Mouse (Mus musculus) liver, embryonic 11.5 days (tissue): ENCODE measurements around the gene Ecsit. TPM values are rescaled to one million over a fixed set of nuclear protein-coding genes. Genes with fewer than 3 reads are reported as not detected.

ENCODE experiments used
- ATAC-seq: fragments of 200-750 bp; cut with Nextera tagmentation; replicated peaks from 2 replicates; pipeline ENCODE4 v1.8.0; 2017; ENCODE audit warnings: moderate number of reproducible peaks, mild to moderate bottlenecking, moderate TSS enrichment, moderate library complexity; ENCODE audit not compliant: low FRiP score
- DNase-seq: peaks from one replicate; pipeline ENCODE4 v3.0.0-alpha.2; 2017; ENCODE audit warnings: low spot score
- H3K27ac ChIP-seq: fragments of 300-500 bp; sonication (generic); 2 replicates; pipeline ENCODE4 v1.5.1; 2014; ENCODE audit warnings: mild to moderate bottlenecking, low read depth, low read length, control low read depth
- H3K27me3 ChIP-seq: fragments of 300-500 bp; sonication (generic); replicated peaks from 2 replicates; pipeline ENCODE4 v1.6.1; 2014; ENCODE audit warnings: low read length, mixed read lengths; ENCODE audit not compliant: control insufficient read depth, insufficient read depth
- H3K36me3 ChIP-seq: fragments of 300-500 bp; sonication (generic); 2 replicates; pipeline ENCODE4 v1.6.1; 2014; ENCODE audit warnings: mild to moderate bottlenecking, low read length, moderate library complexity, mixed read lengths; ENCODE audit not compliant: control insufficient read depth, insufficient read depth
- H3K4me1 ChIP-seq: fragments of 300-500 bp; sonication (generic); replicated peaks from 2 replicates; pipeline ENCODE4 v1.6.1; 2014; ENCODE audit warnings: low read length, mixed read lengths; ENCODE audit not compliant: control insufficient read depth, insufficient read depth
- H3K4me2 ChIP-seq: fragments of 300-500 bp; sonication (generic); 2 replicates; pipeline ENCODE4 v1.6.1; 2014; ENCODE audit warnings: mild to moderate bottlenecking, control low read depth, moderate library complexity
- H3K4me3 ChIP-seq: fragments of 300-500 bp; sonication (generic); 2 replicates; pipeline ENCODE4 v1.5.1; 2014; ENCODE audit warnings: low read depth, low read length, control low read depth
- H3K9ac ChIP-seq: fragments of 300-500 bp; sonication (generic); 2 replicates; pipeline ENCODE4 v1.6.1; 2014; ENCODE audit warnings: low read depth, low read length, control low read depth
- H3K9me3 ChIP-seq: fragments of 300-500 bp; sonication (generic); 2 replicates; pipeline ENCODE4 v1.6.1; 2016; ENCODE audit warnings: low read length, inconsistent platforms, mixed read lengths; ENCODE audit not compliant: control insufficient read depth
- WGBS: fragments of 180-500 bp; shearing (Covaris S2); extraction: QIAGEN DNeasy Blood & Tissue Kit; methylation state at CpG from one replicate; pipeline ENCODE4 v1.1.7; 2014; 5-methylcytosine and 5-hydroxymethylcytosine counted together
- polyA plus RNA-seq: library from polyadenylated mRNA; unstranded; fragments of >200 nt; fragmentation: Nextera tagmentation; extraction: Ambion mirVana; gene quantifications from 2 replicates; pipeline ENCODE4 v1.2.1, GENCODE M21; 2014

Ecsit gene
- polyA plus RNA-seq, result 55.1 and 59.2 TPM in 2 replicates

GRCm38 (mm10) chr9:22085022-22085834 lies at the start of gene Ecsit:
Ecsit (minus strand) TSS chr9:22085438.
- Histone ChIP-seq H3K27me3 (no peaks in the 10 kb centered on the region), H3K36me3 (no peaks in the 10 kb centered on the region; the same call in 1 of the 2 replicates), H3K9me3 (no peaks in the 10 kb centered on the region), H3K4me1 (peaks cover 3% of the 10 kb centered on the region; the same call in 1 of the 2 replicates), H3K27ac (peak within 1 kb of the TSS; percentile 47), H3K9ac (peak within 1 kb of the TSS; percentile 77), H3K4me2 (peak within 1 kb of the TSS; percentile 88), H3K4me3 (peak within 1 kb of the TSS; percentile 83)
- ATAC-seq, result peak; percentile 99
- under 1% methylated on average over 48 of the region's 48 CpGs for WGBS
- DNase-seq, result peak; percentile 85

GRCm38 (mm10) chr9:22134246-22134890 lies 49.1 kb upstream of the Ecsit start:
- no peak for DNase-seq
- H3K9me3 ChIP-seq, result peaks cover 4% of the 10 kb centered on the region; the same call in 1 of the 2 replicates
- H3K27ac ChIP-seq, result peak overlapping the region; percentile 90
- H3K27me3 ChIP-seq, result no peaks in the 10 kb centered on the region
- peaks cover 37% of the 10 kb centered on the region for H3K4me1 ChIP-seq
- ATAC-seq, result no peak
- H3K36me3 ChIP-seq, result 0 out of 2 replicates have a peak, but pooled peaks cover 3% of the 10 kb centered on the region
- peak overlapping the region; percentile 95 for H3K4me2 ChIP-seq
- peak overlapping the region; percentile 53 for H3K4me3 ChIP-seq
- peak overlapping the region; percentile 71 for H3K9ac ChIP-seq
- WGBS, result 69% methylated on average over 7 of the region's 7 CpGs

GRCm38 (mm10) chr9:22132220-22132619 lies 47.0 kb upstream of the Ecsit start:
- 45% methylated on average over 11 of the region's 11 CpGs for WGBS
- Histone ChIP-seq H3K4me1 (peaks cover 31% of the 10 kb centered on the region), H3K4me2 (peak overlapping the region; percentile 95), H3K36me3 (0 out of 2 replicates have a peak, but pooled peaks cover 3% of the 10 kb centered on the region), H3K27ac (peak overlapping the region; percentile 0), H3K27me3 (no peaks in the 10 kb centered on the region), H3K4me3 (peak overlapping the region; percentile 53), H3K9me3 (no peaks in the 10 kb centered on the region), H3K9ac (peak overlapping the region; percentile 69)
- no peak for DNase-seq
- ATAC-seq, result no peak

GRCm38 (mm10) chr9:22131226-22131981 lies 46.2 kb upstream of the Ecsit start:
- Histone ChIP-seq H3K4me2 (peak overlapping the region; percentile 95), H3K27me3 (no peaks in the 10 kb centered on the region), H3K9me3 (no peaks in the 10 kb centered on the region), H3K27ac (peak overlapping the region; percentile 0), H3K9ac (peak overlapping the region; percentile 69), H3K4me1 (peaks cover 23% of the 10 kb centered on the region), H3K4me3 (peak overlapping the region; percentile 53), H3K36me3 (peaks cover 3% of the 10 kb centered on the region; the same call in 1 of the 2 replicates)
- peak; percentile 65 for DNase-seq
- 1% methylated on average over 34 of the region's 35 CpGs for WGBS
- peak; percentile 42 for ATAC-seq

GRCm38 (mm10) chr9:22125246-22126027 lies 40.2 kb upstream of the Ecsit start:
- H3K9ac ChIP-seq, result no peak overlapping the region
- ATAC-seq, result no peak
- 83% methylated on average over 15 of the region's 15 CpGs for WGBS
- H3K36me3 ChIP-seq, result peaks cover 3% of the 10 kb centered on the region; the same call in 1 of the 2 replicates
- no peak for DNase-seq
- no peaks in the 10 kb centered on the region for H3K9me3 ChIP-seq
- H3K4me2 ChIP-seq, result no peak overlapping the region
- H3K4me1 ChIP-seq, result peaks cover 17% of the 10 kb centered on the region
- no peaks in the 10 kb centered on the region for H3K27me3 ChIP-seq
- H3K4me3 ChIP-seq, result no peak overlapping the region
- no peak overlapping the region for H3K27ac ChIP-seq

- 79% methylated on average over 3 of the region's 3 CpGs for WGBS
Observed at GRCm38 (mm10) chr9:22124169-22124568, 38.9 kb upstream of the Ecsit start.

GRCm38 (mm10) chr9:22123069-22123609 lies 37.9 kb upstream of the Ecsit start:
- peak; percentile 29; the same call in 1 of the 2 replicates for ATAC-seq
- no peak overlapping the region for H3K27ac ChIP-seq
- H3K4me2 ChIP-seq, result no peak overlapping the region
- H3K4me1 ChIP-seq, result peaks cover 16% of the 10 kb centered on the region
- DNase-seq, result no peak
- no peak overlapping the region for H3K4me3 ChIP-seq
- no peaks in the 10 kb centered on the region for H3K27me3 ChIP-seq
- WGBS, result 80% methylated on average over 7 of the region's 7 CpGs
- H3K9me3 ChIP-seq, result no peaks in the 10 kb centered on the region
- no peak overlapping the region for H3K9ac ChIP-seq
- no peaks in the 10 kb centered on the region; the same call in 1 of the 2 replicates for H3K36me3 ChIP-seq

More at GRCm38 (mm10) chr9:22124169-22124568, 38.9 kb upstream of the Ecsit start:
- no peak for DNase-seq
- H3K27me3 ChIP-seq, result no peaks in the 10 kb centered on the region
- H3K9me3 ChIP-seq, result no peaks in the 10 kb centered on the region
- no peak overlapping the region for H3K9ac ChIP-seq
- no peak overlapping the region for H3K27ac ChIP-seq
- no peaks in the 10 kb centered on the region; the same call in 1 of the 2 replicates for H3K36me3 ChIP-seq
- H3K4me3 ChIP-seq, result no peak overlapping the region
- ATAC-seq, result no peak
- H3K4me1 ChIP-seq, result peaks cover 16% of the 10 kb centered on the region
- H3K4me2 ChIP-seq, result no peak overlapping the region
